Mouse (Mus musculus) left cerebral cortex, postnatal 36 days (tissue): ENCODE results near the gene Lamb2. TPM values are rescaled to one million over a fixed set of nuclear protein-coding genes. Genes with fewer than 3 reads are reported as not detected.

Source experiments
- DNase-seq, 2 experiments: peaks; one replicate each; pipeline ENCODE4 v3.0.0; 2021 to 2022; ENCODE audit warnings: low spot score in 2 of 2, mixed read lengths in 1 of 2
- intact Hi-C: fragments of 180-260 bp; cut with DNase I; formaldehyde crosslinking; loops from one replicate; pipeline ENCODE4 v1.15.1; 2025
- total RNA-seq, 2 experiments: library from RNA; stranded (reverse); gene quantifications; 2 replicates each; pipeline ENCODE4 v1.2.3; 2021

The Lamb2 gene
- total RNA-seq, 2 experiments from 2014 or later: 22.8 to 43.1 TPM

- no peak for DNase-seq
- intact Hi-C loops: no loop called here
These were observed 42.1 kb downstream of the Lamb2 start for GRCm38 (mm10) chr9:108521604-108522003.

DNA sequence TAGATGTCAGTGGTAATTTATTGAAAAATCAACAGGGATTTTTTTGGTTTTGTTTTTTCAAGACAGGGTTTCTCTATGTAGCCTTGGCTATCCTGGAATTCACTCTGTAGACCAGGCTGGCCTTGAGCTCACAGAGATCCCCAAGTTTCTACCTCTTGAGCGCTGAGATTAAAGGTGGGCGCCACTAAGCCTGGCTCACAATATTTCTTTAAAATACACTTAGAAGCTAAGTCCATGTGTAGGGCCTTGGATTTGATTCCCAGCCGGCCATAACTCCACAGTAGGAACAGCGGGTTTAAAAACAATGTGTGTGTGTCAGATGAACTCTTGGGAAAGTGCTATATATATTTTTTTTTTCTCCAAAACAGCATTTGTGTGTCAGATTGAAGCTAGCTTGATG is 43.8 kb downstream of the Lamb2 start:
- intact Hi-C loops: no loop called here
- no peak for DNase-seq

- intact Hi-C loops: no loop called here
These were observed 45.9 kb downstream of the Lamb2 start for GRCm38 (mm10) chr9:108525400-108525799.

DNA sequence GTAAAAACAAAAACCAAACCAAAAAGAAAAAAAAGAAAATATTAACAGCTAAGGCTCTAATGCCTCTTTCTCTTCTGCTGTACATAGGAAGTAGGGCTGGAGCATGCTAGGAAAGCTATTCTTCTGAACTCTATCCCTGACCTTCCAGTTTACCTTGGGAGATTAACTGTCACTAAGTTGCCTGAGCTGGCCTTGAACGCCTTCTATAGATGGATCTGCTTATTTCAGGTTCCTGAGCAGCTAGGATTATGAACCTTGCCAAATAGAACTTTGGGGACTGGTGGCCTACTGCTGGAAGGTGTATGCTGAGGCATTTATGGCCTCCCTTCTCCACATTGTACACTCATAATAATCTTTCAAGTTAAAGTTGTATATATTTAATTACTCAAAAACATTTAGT is 51.4 kb downstream of the Lamb2 start:
- DNase-seq: no peak
- intact Hi-C loops: no loop called here

More at GRCm38 (mm10) chr9:108525400-108525799, 45.9 kb downstream of the Lamb2 start:
- no peak for DNase-seq

- DNase-seq: no peak
- intact Hi-C loops: no loop called here
These were observed 52.0 kb downstream of the Lamb2 start for GRCm38 (mm10) chr9:108531496-108531895.

Other genes with a start within 250 kb of the Lamb2 start
- gene Dag1, start 215.8 kb upstream of the Lamb2 start, total RNA-seq: 10 to 100 TPM; 90.4 to 93.1 TPM
- 100 to 1,000 TPM; 116 to 131 TPM for gene Nicn1, start 189.3 kb upstream of the Lamb2 start, total RNA-seq
- gene Amt, start 182.9 kb upstream of the Lamb2 start, total RNA-seq: 10 to 100 TPM; 29.5 to 34.0 TPM
- gene Rhoa, start 173.6 kb upstream of the Lamb2 start, total RNA-seq: 100 to 1,000 TPM; 160 to 176 TPM
- gene Tcta, start 173.6 kb upstream of the Lamb2 start, total RNA-seq: 10 to 100 TPM; 29.2 to 41.4 TPM
- 100 to 1,000 TPM; 105 to 110 TPM for gene Gpx1, start 140.8 kb upstream of the Lamb2 start, total RNA-seq
- 100 to 1,000 TPM in 1 of 2 experiments, 10 to 100 TPM in 1; 99.3 to 122 TPM for gene Usp4, start 131.9 kb upstream of the Lamb2 start, total RNA-seq
- 1 to 10 TPM; 1.5 to 3.2 TPM for gene 1700102P08Rik, start 86.9 kb upstream of the Lamb2 start, total RNA-seq
- gene Ccdc36, start 51.3 kb upstream of the Lamb2 start, total RNA-seq: under 1 TPM; 0.14 to 0.15 TPM
- gene BC048562, start 43.3 kb upstream of the Lamb2 start, total RNA-seq: not detected
- gene Ccdc71, start 19.2 kb upstream of the Lamb2 start, total RNA-seq: 10 to 100 TPM; 36.1 to 41.5 TPM
- gene Klhdc8b, start 18.2 kb upstream of the Lamb2 start, total RNA-seq: 10 to 100 TPM; 31.1 to 33.9 TPM
- gene Usp19, start 10.9 kb downstream of the Lamb2 start, total RNA-seq: 100 to 1,000 TPM; 124 to 154 TPM
- 10 to 100 TPM; 73.6 to 76.9 TPM for gene Qars, start 28.0 kb downstream of the Lamb2 start, total RNA-seq
- 100 to 1,000 TPM; 135 to 149 TPM for gene Qrich1, start 37.1 kb downstream of the Lamb2 start, total RNA-seq
- gene Impdh2, start 80.5 kb downstream of the Lamb2 start, total RNA-seq: 10 to 100 TPM; 47.7 to 47.9 TPM
- 10 to 100 TPM; 62.8 to 70.1 TPM for gene Ndufaf3, start 87.7 kb downstream of the Lamb2 start, total RNA-seq
- gene Dalrd3, start 90.2 kb downstream of the Lamb2 start, total RNA-seq: 10 to 100 TPM; 70.1 to 99.4 TPM
- 100 to 1,000 TPM; 112 to 118 TPM for gene Wdr6, start 99.0 kb downstream of the Lamb2 start, total RNA-seq
- 10 to 100 TPM; 87.0 to 93.7 TPM for gene P4htm, start 117.9 kb downstream of the Lamb2 start, total RNA-seq
- 10 to 100 TPM; 49.5 to 53.5 TPM for gene Arih2, start 169.7 kb downstream of the Lamb2 start, total RNA-seq
- gene Slc25a20, start 182.4 kb downstream of the Lamb2 start, total RNA-seq: 10 to 100 TPM; 11.8 to 14.1 TPM
- 10 to 100 TPM; 45.8 to 49.2 TPM for gene Prkar2a, start 209.6 kb downstream of the Lamb2 start, total RNA-seq